Mouse (Mus musculus) cerebral cortex, adult 2 months (tissue): ENCODE data around the gene Plekhd1.

Experiments
- WGBS: fragments of 180-500 bp; shearing (Covaris S2); methylation state at CpG from one replicate; pipeline ENCODE4 v1.1.7; 2018; 5-methylcytosine and 5-hydroxymethylcytosine counted together

Gene Plekhd1

DNA sequence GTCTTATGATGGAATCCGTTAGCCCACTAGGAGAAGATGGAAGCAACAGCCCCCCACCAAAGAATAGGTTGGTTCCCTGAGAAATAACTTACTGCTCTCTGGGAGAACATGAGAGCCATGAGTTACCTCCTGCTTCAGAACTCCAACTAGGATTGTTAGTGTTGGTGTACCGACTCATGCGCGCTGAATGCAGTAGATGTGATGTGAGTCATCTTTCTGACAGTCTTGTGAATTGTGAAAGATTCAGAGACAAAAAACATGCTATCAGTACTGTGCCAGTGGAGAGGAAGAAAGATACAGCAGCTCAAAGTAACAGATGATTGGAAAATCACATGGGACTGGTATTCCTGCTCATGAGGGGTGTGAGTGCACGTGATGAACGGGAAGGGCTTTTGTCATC lies 59.2 kb downstream of the Plekhd1 start:
- 65% methylated on average over 6 of the region's 6 CpGs for WGBS

GRCm38 (mm10) chr12:80757751-80758558 lies 65.6 kb downstream of the Plekhd1 start:
- 47% methylated on average over 122 of the region's 122 CpGs for WGBS

DNA sequence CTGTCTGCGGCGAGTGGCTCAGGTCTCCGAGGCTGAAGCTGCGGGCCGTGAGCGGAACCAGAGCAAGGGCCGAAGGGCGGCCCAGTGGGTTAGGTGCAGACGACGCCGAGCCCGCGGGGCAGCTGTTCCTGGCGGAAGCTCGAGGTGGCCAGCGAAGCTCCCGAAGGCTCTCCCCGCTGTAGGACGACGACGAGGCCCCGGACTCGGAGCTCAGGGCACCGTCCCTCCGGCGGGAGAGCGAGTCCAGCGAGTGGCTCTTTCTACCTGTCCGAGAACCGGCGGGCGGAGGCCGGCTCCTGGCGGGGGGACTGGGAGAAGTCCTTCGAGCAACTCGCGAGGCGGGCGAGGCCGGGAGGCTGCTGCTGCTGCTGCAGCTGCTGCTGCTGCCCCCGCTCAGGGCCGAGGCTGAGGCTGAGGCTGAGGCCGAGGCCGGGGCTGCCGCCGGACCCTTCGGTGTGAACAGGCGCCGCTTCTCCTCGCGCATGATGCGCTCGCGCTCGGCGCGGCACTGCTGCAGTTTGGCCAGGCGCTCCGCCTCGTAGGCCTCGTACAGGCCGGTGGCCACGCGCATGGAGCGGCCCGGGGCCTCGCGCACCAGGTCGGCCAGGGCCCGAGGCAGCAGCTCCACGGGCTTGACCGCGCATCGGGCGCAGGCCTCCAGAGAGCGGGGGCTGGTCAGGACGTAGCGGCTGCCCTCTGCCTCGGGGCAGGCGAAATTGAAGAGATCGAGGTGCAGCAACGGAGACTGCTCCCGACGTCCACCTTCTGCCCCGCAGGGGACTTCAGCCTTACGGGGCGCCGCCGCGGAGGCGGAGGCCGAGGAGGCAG lies 66.4 kb downstream of the Plekhd1 start:
- WGBS: 42% methylated on average over 92 of the region's 92 CpGs

GRCm38 (mm10) chr12:80759387-80759712 lies 67.0 kb downstream of the Plekhd1 start:
- WGBS: 8% methylated on average over 13 of the region's 13 CpGs

GRCm38 (mm10) chr12:80759713-80760395 lies 67.5 kb downstream of the Plekhd1 start:
- WGBS: 1% methylated on average over 22 of the region's 22 CpGs

GRCm38 (mm10) chr12:80760396-80760801 lies 68.0 kb downstream of the Plekhd1 start, which contains the start of gene Ccdc177:
TSS of gene Ccdc177 (minus strand) at chr12:80760687.
- under 1% methylated on average over 24 of the region's 24 CpGs for WGBS

- 81% methylated on average over 5 of the region's 5 CpGs for WGBS
These were observed 70.6 kb downstream of the Plekhd1 start for GRCm38 (mm10) chr12:80762982-80763381.

GRCm38 (mm10) chr12:80764116-80764515 lies 71.7 kb downstream of the Plekhd1 start:
- 75% methylated on average over 4 of the region's 4 CpGs for WGBS

GRCm38 (mm10) chr12:80769697-80770096 lies 77.3 kb downstream of the Plekhd1 start:
- WGBS: 16% methylated on average over 11 of the region's 11 CpGs
